Mouse (Mus musculus) myocyte (in vitro differentiated cells): Measurements from ENCODE around the gene Mrrf.

Experiments
- CEBPB ChIP-seq: IDR thresholded peaks from 2 replicates; pipeline ENCODE4 v1.6.1; 2011; ENCODE audit warnings: mild to moderate bottlenecking, moderate library complexity; ENCODE audit not compliant: poor library complexity, insufficient read depth, severe bottlenecking
- E2F4 ChIP-seq: IDR thresholded peaks from one replicate; pipeline ENCODE4 v1.6.1; 2011; ENCODE audit warnings: mild to moderate bottlenecking, control low read depth, moderate library complexity; ENCODE audit not compliant: insufficient read depth
- MAX ChIP-seq: IDR thresholded peaks from one replicate; pipeline ENCODE4 v1.6.1; 2011; ENCODE audit warnings: low read depth, mild to moderate bottlenecking, control low read depth
- MYOD1 ChIP-seq, 3 experiments: IDR thresholded peaks; one replicate each; pipeline ENCODE4 v1.6.1; 2011; ENCODE audit warnings: control low read depth in 2 of 3, low read depth in 2 of 3, mild to moderate bottlenecking in 2 of 3, moderate library complexity in 1 of 3; ENCODE audit not compliant: insufficient read length in 2 of 3, control insufficient read depth in 1 of 3
- MYOG ChIP-seq, 3 experiments: IDR thresholded peaks; one replicate each; pipeline ENCODE4 v1.6.1; 2011; ENCODE audit warnings: control low read depth in 2 of 3, low read depth in 2 of 3, mild to moderate bottlenecking in 2 of 3; ENCODE audit not compliant: insufficient read length in 2 of 3, control insufficient read depth in 1 of 3, insufficient read depth in 1 of 3
- POLR2A ChIP-seq: IDR thresholded peaks from one replicate; pipeline ENCODE4 v1.6.1; 2011; ENCODE audit warnings: low read depth, mild to moderate bottlenecking, control low read depth, moderate library complexity; ENCODE audit not compliant: insufficient read length
- POLR2AphosphoS2 ChIP-seq: IDR thresholded peaks from one replicate; pipeline ENCODE4 v1.6.1; 2011; ENCODE audit warnings: low read depth, control low read depth; ENCODE audit not compliant: insufficient read length
- TCF12 ChIP-seq: IDR thresholded peaks from one replicate; pipeline ENCODE4 v1.6.1; 2011; ENCODE audit warnings: mild to moderate bottlenecking, control low read depth; ENCODE audit not compliant: poor library complexity, insufficient read depth, severe bottlenecking
- TCF3 ChIP-seq: IDR thresholded peaks from one replicate; pipeline ENCODE4 v1.6.1; 2011; ENCODE audit warnings: low read depth, control low read depth; ENCODE audit not compliant: insufficient read length
- USF1 ChIP-seq: IDR thresholded peaks from one replicate; pipeline ENCODE4 v1.6.1; 2011; ENCODE audit warnings: low read depth, mild to moderate bottlenecking, control low read depth, moderate library complexity

DNA sequence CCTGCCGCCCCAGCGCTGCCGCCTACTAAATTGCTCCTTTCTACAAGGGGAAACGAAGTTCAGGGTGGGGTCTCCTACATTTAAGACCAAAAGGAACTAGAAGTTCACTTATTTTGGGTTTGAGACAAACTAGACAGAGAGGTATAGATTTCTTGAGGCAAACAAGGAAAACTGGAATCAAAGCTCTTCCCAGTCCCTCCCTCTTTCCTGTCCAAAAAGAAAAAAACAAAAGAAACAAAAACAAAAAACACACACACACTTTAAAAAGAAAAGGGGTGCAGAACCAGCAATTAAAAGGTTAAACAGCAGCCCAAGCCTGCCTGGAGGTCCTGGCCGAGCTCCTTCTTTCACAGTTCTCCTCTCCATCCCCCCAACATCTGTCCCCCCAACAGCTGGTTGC, 38.2 kb upstream of the Mrrf start:
- no peak for TF ChIP-seq POLR2A
- no peak for TF ChIP-seq E2F4
- TF ChIP-seq MAX: no peak
- no peak for TF ChIP-seq TCF12
- no peak for TF ChIP-seq USF1
- TF ChIP-seq POLR2AphosphoS2: no peak
- TF ChIP-seq TCF3: no peak
- no peak for TF ChIP-seq MYOD1 (IDR thresholded peaks at IDR 0.05; ENCODE audit: control insufficient read depth in 1 of 3, insufficient read length in 2 of 3, low read depth in 2 of 3)
- TF ChIP-seq MYOG (IDR thresholded peaks at IDR 0.05; ENCODE audit: control insufficient read depth in 1 of 3, insufficient read depth in 1 of 3, insufficient read length in 2 of 3, low read depth in 2 of 3): no peak
- no peak for TF ChIP-seq CEBPB
